Mouse (Mus musculus): ENCODE measurements around the gene Pi4kb.
"Not testable (repeated sequence)": the region's sequence is repeated elsewhere in the genome, so short reads cannot be mapped to it uniquely, and the experiment has no call there.

Gene Pi4kb

DNA sequence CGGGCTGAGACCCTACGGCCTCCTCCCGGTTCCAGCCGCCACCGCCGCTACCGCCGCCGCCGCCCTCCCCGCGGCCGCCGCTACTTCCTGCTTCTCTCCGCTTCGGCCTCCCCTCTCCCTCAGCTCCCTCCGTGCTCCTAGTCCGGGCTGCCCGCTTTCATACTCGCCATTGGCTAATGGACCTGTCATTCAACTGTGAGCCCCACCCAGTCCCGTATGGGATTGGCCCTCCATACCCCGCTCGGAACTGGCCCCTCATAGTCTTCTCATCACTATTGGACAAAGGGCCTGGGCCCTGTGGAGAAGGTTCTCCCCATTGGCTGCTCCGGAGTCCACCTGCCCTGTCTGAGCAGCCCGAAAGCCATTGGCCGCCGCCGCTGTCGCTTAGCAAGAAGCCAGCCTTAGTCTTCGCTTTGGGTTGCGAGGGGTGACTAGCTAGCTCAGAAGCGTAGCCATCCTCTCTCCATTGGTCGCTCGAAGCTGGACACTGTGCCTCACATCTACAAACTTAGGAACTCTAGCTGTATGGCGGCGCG is 40.9 kb downstream of the Pi4kb start, which contains the start of gene Zfp687:
Gene Zfp687 (minus strand): TSS at position 112 of the 536 bp plus-strand sequence.
- peak; percentile 97 for DNase-seq (ENCODE audit: low spot score)

DNA sequence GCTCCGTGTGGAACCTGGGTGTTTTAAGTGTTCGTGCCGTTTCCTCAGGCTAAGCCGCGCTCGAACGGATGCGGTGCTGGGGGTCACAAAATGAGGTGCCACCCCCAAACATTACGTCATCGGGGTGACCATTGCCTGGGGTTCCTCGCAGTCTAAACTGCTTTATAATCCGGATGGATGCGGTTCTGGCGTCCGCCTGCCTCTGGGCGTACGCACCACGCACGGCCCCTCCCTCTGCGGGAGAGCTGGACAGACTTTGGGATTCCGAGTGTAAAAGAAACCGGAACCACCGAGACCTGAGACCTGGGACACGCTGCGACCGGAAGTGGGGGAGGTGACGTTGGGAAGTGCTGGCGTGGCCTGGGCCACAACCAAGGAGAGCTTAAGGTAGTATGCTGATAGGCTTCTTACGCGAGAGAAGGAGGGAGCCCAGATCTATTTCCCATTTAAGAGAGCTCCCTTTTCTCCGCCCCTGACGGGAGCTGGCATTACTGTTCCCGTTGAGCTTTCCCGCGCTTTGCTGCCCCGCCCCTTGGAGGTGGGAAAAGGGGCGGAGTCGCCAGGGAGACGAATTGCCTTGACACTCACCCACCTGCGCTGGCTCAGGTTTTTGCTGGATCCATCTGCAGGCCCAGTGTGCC is 41.5 kb downstream of the Pi4kb start:
- DNase-seq (ENCODE audit: low spot score) = peak; percentile 93

DNA sequence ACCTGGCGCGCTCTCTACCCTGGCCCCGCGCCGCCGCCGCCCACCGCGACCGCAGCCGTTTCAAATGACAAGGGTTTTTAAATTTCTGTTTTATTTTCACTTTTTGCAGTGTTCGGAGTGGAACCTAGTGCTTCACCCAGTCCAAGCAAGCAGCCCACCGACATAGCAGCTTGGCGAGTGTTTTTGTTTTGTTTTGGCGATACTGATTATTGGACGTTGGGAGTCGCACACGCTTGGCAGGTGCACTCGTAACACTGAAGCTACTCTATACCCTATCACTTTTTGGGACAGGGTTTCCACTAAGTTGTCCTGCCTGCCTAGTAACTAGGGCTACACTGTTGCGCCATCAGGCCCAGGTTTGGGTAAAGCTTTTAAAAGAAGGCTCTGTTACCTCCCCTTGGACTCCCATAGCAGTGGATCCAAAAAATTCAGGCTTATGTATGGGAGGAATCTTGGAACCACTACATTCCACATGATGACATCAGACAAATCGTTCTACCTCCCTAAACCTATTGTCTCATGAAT is 42.1 kb downstream of the Pi4kb start:
- no peak for DNase-seq (ENCODE audit: low spot score)

DNA sequence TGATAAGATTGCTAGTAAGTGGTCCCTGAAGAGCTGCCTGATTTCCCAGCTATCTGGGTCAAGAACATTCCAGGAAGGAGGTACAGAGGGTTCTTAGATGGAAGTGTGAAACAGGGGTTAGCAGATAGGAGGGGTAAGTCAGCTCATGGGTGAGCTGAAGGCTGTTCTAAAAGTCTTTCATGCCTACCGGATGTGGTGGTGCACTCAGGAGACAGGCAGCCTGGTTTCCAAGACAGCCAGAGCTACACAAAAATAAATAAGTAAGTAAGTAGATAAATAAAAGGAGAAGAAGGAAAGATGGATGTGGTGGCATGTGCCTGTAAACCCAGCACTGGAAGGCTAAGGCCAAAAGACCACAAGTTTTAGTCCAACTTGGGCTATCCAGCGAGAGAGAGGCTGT is 44.2 kb downstream of the Pi4kb start:
- DNase-seq (ENCODE audit: low spot score) = no peak

DNA sequence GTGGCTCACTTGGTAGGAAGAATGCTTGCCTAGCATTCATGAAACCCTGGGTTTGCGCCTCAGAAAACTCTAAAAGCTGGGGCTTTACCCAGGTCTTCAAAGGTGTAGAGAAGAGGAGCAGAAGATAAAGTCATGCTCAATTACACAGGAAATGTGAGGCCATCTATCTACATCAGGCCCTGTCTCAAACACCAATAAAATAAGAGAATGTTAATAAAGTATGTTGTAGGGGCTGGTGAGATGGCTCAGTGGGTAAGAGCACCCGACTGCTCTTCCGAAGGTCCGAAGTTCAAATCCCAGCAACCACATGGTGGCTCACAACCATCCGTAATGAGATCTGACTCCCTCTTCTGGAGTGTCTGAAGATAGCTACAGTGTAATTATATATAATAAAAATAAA is 46.4 kb downstream of the Pi4kb start:
- DNase-seq (ENCODE audit: low spot score) = not testable (repeated sequence)

DNA sequence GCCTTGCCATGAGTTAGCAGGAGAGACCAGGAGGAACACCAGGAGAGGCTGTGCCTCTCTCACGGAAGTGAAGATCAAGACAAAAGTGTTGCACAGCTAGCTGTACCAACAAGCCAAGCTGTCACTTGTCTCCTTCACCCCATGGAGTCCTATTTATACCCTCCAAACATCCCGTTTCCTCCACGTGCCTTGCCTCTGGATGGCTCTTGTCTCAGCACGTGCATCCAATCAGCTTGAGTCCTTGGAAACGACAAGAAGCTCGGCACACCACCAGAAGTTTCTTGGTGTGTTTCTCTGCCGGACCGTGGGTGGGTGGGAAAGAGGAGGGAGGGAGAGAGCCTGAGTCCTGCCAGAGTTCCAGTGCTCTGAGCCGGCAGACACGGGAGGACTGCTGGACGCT is 50.0 kb downstream of the Pi4kb start:
- peak; percentile 37 for DNase-seq (ENCODE audit: low spot score)

DNA sequence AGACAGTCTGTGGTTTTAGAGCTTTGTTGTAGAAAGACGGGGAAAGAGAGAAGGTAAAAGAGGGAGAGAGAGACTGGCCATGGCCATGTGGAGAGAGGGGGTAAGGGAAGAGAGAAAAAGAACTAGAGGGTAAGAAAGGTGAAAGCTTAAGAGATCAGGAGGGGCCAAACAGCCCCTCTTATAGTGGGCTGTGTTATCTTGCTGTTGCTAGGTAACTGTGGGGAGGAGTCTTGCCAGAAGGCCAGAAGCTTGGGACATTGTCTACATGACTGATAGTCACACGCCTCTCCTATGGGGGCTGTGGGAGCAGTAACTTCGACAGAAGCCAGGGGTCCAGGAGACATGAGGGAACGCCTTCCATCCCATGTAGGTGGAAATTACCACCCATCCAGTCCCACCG is 50.7 kb downstream of the Pi4kb start:
- DNase-seq (ENCODE audit: low spot score) = no peak

DNA sequence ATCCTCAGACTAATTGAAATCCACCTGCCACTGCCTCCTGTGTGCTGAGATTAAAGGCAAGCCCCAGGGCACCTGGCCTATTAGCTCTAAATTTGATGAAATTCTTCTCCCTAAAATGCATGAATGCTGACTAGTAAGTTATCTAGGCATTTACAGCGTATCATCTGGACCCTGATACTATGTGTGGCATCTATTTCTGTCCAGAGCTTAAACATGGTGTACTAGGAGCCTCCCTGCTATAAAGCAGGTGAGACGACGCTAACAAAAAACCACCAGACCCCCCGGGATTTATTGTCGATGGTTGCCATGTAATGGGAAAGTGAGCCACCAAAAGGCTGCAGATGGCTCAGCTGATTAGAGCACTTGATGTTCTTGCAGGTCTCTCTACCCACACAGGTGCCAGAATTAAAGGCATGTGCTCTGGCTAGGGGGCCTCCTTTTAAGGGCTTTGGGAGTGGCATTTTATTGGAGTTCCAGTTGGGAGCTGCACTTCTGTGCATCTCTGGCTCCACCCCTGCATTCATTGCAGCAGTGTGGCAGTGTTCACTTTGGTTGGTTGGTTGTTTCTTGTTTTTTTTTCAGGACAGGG is 52.6 kb downstream of the Pi4kb start:
- no peak for DNase-seq (ENCODE audit: low spot score)

DNA sequence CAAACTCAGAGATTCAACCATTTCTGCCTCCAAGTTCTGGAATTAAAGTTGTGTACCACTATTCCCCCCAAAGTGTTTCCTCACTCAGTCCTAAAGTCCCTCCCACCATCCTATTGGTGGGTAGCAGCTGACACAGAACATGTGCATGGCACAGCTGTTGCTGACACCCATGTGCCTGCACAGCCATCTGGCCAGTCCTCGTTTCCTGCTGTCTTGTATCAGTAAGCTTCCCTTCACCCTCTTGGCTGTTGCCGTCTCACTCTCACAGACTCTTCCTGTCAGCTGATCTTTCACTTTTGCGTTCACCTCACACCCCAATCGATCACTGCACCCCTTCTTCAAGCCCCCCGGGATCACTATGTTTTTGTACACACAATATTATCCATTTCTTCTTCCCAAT is 53.2 kb downstream of the Pi4kb start:
- DNase-seq (ENCODE audit: low spot score) = no peak

DNA sequence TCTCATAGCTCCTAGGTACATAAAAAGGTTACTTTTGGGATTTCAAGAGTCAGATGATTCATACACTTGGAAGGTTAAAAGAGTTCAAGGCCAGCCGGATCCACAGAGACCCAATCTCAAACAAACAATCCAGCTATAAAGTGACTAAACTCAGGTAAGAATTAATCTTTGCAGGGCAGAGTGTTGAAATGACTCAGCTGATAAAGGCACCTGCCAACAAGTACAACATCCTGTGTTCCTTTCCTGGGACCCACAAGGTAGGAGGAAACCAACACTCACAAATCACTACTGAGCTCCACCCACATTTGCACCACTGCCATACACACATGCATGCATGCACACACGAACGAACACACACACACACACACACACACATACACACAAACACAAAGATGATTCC is 54.1 kb downstream of the Pi4kb start:
- no peak for DNase-seq (ENCODE audit: low spot score)

DNA sequence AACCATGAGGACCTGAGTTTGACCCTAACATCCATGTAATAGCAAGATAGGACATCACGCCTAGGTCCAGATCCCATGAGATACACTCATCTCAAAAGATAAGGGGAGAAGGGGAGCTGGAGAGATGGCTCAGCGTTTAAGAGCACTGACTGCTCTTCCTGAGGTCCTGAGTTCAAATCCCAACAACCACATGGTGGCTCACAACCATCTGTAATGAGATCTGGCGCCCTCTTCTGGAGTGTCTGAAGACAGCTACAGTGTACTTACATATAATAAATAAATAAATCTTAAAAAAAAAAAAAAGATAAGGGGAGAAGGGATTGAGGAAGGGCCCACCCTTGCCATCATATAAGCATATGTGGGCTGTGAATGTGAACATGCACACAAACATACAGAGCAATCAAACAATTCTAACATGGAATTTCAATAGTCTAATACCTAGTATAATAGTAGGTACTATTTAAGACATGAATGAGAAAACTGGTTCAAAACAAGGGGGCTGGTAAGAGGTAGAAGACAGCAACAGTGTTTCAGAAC is 54.8 kb downstream of the Pi4kb start:
- not testable (repeated sequence) for DNase-seq (ENCODE audit: low spot score)

DNA sequence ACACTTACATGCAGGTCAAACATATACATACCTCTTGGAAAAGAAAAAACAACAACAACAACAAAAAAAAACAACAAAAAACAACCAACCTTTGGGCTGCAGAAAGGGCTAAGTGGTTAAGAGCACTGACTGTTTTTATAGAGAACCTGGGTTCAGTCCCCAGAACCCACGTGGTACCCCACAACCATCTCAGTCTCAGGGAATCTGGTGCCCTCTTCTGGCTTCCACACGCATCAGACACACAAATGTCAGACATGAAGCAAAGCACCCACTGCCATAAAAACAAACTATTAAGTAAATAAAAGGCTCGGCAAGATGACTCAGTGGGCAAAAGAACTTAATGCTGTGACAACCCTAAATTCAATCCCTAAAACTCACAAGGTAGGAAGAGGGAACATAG is 55.4 kb downstream of the Pi4kb start:
- DNase-seq (ENCODE audit: low spot score) = no peak

DNA sequence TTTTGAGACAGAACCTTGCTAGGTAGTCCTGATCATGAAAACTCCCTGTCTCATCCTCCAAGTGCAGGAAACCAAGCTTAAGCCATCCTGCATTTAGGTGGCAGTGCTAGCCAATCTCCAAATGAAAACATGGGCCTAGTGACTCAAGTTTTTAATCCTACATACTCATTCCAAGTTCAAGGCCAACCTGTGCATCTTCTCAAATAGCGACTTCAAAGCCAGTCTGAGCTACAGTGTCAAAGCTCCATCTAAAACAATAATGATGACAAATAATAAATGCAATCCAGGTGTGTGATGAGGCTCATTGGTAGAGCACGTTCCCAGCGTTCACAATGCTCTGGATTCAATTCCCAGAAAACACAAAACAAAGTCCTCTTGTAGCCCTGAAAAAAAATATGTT is 67.1 kb downstream of the Pi4kb start:
- DNase-seq (ENCODE audit: low spot score) = no peak

DNA sequence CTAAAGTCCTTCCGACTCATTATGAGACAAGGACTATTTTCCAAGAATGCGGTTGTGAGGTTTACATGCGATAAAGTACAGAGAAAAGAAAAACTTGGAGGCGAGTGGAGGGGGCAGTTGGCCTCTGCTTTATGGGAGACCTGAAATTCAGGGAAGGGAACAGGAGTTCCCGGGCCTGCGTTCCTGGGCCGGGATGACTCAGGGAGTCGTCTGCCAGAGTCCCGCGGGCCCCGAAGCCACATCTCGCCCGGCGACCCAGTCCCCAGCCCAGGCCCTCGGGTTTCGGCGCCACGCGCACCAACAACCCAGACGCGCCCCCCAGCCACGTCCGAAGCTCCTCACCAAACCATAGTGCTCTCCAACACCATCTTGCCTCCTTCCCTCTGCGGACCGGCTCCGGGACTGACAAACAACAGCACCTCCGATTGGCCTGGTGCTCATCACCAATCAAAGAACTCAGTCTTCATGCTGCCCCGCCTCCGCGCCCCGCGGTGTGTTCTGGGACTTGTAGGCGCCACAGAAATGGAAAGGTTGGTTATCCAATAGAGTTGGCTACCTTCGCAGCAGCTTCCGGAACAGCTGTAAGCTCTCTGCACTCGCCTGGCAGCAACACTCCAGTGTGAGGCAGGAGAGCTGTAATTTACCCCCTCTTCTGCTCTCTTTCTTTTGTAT is 67.8 kb downstream of the Pi4kb start, which contains the start of gene Psmd4:
Gene Psmd4 (minus strand): TSS at position 449 of the 672 bp plus-strand sequence.
- peak; percentile 94 for DNase-seq (ENCODE audit: low spot score)

DNA sequence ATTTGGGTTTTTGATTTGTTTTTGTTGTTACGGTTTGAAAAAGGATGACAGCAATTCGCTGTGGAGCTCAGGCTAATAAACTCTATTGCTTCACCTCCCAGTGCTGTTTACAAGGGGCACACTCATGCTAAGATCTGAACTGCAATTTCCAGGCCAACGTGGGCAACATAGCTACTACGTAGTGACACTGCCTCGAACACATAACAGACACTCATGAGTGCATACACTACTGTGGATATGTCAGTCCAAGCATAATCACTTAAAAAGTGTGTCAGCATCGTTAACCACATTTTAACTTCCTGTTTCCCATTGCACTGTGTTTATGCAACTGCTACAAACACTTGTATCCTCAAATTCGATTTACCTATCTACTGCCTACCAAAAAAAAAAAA is 68.3 kb downstream of the Pi4kb start:
- no peak for DNase-seq (ENCODE audit: low spot score)

DNA sequence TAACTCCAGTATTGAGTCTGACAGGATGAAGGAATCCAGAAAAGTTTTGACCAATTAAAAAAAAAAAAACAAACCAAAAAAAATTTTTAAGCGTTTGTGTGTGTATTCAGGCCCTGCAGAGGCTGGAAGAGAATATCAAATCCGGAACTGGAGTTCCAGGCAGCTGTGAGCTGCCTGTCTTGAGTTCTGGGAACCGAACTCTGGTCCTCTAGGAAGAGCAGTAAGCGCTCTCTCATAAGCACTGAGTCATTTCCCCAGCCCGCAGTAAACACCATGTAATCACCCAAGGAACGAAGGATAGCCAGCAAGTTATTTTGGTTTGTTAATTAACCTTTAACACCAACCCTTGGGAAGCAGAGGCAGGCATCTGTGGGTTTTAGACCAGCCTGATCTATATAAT is 68.7 kb downstream of the Pi4kb start:
- no peak for DNase-seq (ENCODE audit: low spot score)

DNA sequence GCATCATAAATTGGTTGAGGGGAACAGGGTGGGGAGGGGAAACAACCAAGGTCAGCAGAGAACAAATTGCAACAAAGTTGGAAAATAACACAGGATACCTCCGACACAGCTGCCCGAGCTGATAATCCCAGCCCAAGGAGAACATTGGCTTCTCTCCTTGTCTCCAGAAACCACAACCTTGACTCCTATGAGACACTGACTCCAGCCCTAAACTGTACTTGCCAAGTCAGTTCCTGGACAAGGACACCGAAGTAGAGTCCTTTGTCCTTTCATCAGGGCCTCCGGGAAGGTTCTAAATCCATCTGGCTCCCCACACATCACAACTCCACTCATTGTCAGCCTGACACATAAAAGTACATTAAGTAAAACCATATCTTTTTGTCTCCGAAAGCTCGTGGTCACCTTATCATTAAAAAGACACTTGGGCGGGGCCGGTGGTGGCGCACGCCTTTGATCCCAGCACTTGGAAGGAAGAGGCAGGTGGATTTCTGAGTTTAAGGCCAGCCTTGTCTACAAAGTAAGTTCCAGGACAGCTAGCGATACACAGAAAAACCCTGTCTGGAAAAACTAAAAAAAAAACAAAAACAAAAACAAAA is 72.0 kb downstream of the Pi4kb start:
- peak; percentile 15 for DNase-seq (ENCODE audit: low spot score)

DNA sequence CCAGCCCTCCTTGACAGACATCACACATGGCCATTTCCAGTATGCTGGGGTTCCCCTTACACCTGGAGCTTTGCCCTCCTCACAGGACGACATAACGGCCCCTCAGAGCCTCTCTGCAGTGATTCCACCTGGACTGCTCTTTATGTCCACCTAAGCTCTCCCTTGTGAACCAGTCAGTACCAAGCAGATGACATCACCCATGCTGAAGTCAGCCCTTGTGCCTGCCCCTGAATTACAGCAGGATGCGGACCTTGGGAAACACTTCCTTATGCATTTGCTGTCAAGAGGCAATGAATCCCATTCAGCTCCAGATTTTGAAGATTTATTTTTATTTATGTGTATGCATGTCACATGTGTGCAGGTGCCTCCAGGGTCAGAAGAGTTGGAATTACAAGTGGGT is 73.4 kb downstream of the Pi4kb start:
- DNase-seq (ENCODE audit: low spot score) = no peak

DNA sequence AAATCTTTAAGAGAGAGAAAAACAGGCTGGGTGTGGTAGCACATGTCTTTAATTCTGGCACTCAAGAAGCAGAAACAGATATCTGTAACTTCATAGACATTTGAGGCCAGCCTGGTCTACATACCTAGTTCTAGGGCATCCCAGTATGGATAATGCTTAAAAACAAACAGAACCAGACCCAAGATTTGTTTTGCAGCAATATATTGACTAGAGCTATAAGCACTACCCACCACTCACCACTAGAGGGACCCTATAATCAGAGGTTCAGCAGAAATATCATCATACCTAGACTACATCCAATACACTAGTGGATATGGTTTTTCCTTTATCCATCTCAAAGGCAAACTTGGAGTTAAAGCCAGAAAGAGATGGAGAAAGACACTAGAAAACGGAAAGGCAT is 78.4 kb downstream of the Pi4kb start:
- DNase-seq (ENCODE audit: low spot score) = no peak

DNA sequence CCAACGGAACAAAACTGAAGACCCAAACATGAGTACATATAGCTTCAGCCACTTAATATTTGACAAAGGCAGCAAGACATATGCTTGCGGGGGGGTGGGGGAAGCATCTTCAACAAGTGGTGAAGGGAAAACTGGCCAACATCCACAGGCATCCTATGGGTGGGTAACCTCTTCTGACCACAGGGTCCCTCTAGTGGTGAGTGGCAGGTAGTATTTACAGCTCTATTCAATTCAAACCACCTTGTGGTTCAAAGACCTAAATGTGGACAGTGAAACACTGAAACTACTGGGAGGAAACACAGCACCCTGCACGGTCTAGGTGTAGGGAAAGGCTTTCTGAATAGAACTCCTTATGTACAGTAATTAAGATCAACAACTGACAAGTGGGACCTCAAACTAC is 79.2 kb downstream of the Pi4kb start:
- no peak for DNase-seq (ENCODE audit: low spot score)

DNA sequence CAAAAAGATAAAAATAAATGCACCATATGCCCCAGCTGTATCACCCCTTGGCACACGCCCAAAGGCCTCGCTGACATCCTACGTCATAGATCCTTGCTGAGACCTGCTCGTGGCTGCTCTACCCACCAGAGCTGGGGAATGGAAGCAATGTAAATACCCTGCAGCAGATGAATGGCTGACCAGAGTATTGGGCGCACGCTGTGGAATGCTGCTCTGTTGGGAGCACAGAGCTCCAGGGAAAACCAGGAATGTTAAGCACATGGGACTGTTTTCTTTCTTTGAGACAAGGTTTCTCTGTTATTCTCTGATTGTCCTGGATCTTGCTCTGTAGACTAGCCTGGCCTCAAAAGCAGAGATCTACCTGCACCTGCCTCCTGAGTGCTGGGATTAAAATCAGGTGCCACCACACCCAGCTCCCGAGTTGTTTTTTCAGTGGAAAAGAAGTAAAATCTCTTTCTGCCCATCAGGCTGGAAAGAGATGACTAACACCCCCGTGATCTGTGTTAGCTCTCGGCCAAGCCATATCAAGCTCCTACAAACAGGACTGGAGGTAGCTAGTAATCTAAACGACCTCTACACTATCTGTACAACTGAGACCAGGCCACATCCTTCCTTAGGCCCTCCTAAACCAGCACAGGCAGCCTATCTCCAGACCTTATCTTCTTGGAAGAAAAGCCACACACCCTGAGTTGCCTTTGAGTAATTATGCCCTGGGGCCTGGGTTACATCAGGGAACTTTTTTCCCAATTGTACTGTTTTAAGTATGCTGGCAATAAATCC is 80.1 kb downstream of the Pi4kb start:
- DNase-seq (ENCODE audit: low spot score) = peak; percentile 42

DNA sequence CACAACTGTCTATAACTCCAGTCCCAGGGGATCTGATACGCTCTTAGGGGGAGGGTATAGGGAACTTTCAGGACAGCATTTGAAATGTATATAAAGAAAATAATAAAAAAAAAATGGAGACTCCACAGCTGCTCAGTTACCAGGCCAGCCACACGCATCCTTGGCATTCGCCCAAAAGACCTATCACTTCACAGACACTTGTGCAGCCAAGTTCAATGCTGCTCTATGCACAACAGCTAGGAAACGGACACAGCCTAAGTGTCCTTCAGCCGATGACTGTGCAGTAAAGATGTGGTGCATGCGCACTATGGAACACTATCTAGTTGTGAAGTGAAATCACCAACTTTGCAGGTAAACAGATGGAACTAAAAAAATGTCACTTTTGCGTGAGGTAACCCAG is 81.7 kb downstream of the Pi4kb start:
- no peak for DNase-seq (ENCODE audit: low spot score)
